Mouse (Mus musculus): ENCODE measurements around the gene Kctd10. TPM values are rescaled to one million over a fixed set of nuclear protein-coding genes. Genes with fewer than 3 reads are reported as not detected.

Gene Kctd10
- 84.0 and 86.7 TPM in 2 replicates for polyA plus RNA-seq (2016; fragmentation: Nextera tagmentation; extraction: Ambion mirVana)

DNA sequence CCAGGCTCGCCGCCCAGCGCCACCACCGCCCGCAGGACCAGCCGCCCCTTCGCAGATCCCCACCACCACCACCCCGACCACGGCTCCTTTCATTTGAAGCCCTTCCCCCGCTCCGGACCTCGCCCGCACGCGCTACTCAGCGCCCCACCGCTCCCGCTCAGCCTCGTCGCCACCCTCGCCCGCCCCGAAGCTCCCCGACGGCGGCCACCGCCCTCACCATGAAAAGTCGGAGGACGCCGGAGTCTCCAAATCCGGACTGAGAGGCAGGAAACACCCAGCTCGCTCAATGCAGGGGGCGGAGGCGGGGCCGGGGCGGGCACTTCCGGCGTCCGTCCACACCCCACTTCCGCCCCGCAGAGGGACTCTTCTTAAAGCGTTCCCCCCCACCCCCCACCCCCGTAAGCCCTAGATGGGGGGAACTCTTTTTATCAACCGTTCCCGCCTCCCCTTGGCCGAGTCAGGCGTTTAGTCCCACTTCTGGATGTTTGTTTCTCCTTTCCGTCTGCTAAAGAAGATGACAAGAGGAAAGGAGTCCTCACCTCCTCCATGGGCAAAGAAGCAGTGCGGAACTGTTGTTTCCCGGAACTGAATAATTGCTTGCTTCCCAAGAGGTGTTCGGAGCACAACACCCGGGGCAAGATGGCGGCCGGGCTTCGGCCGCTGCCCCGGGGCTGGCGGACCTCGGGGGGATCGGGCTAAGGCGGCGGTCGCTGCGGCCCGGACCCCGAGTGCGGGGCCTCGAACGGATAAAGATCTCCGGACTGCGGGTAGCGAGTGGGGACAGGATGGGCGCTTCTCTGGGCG lies at the start of gene Kctd10, which contains the start of gene Ube3b:
Gene Kctd10, minus strand, starts transcription at position 300 of the 804 bp plus-strand sequence.
Gene Ube3b, plus strand, starts transcription at position 399 of the 804 bp plus-strand sequence.
- peak; percentile 91 for ATAC-seq (ENCODE audit: insufficient number of reproducible peaks, insufficient read depth, low FRiP score, low TSS enrichment, low read depth)
- WGBS = under 1% methylated on average over 74 of the region's 74 CpGs
- H3K27ac ChIP-seq = peak within 1 kb of the TSS; percentile 85

DNA sequence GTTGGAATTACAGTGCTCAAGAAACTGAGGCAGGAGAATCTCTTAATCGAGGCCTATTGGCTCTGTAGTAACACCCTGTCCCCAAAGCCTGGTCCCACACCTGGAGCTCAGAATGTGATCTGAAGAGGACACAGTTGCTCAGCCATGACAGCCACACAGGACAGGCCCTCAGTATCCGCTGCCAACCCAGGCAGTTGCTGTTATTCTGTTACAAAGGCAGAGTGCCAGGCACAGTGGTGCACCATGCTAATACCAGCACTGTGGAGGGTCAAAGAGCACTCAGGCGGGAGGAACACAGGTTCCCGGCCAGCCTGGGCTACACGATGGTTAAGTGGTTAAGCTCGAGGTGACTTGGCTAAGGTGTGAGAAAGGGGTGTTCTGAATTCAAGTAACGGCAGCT lies 49.5 kb upstream of the Kctd10 start:
- Histone ChIP-seq H3K4me3 (replicated peaks) (no peak overlapping the region), H3K36me3 (peaks cover 9% of the 10 kb centered on the region), H3K27ac (no peak overlapping the region), H3K9ac (replicated peaks) (no peak overlapping the region), H3K27me3 (no peaks in the 10 kb centered on the region), H3K4me2 (no peak overlapping the region), H3K4me1 (replicated peaks) (peaks cover 10% of the 10 kb centered on the region; the same call in 1 of the 2 replicates), H3K9me3 (no peaks in the 10 kb centered on the region)
- no peak for ATAC-seq (ENCODE audit: insufficient number of reproducible peaks, insufficient read depth, low FRiP score, low TSS enrichment, low read depth)
- WGBS = 84% methylated on average over 7 of the region's 7 CpGs

More for the DNA sequence above, at the start of gene Kctd10, which contains the start of gene Ube3b:
- Histone ChIP-seq H3K27me3 (no peaks in the 10 kb centered on the region), H3K4me2 (peak within 1 kb of the TSS; percentile 74), H3K36me3 (peaks cover 31% of the 10 kb centered on the region), H3K9ac (replicated peaks) (peak within 1 kb of the TSS; percentile 92), H3K4me1 (replicated peaks) (peaks cover 41% of the 10 kb centered on the region), H3K4me3 (replicated peaks) (peak within 1 kb of the TSS; percentile 82), H3K9me3 (no peaks in the 10 kb centered on the region)

DNA sequence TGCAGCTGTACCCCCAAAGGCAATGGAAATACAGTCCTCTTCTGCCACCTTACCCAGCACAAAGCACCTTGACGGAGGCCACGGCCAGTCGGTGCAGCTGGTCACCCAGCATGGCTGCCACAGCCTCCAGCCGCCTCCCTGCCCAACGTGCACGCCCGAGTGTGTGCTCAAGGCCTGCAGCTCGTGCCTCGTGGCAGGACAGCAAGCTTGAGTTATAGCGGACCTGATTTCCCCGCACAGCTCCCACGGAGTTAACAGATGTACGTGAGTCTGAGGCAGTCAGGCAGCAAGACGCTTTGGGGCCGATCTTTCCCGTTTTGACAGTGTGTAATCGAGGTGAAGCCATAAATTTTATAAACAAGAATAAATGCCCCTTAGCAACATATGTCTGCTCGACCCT lies 48.3 kb upstream of the Kctd10 start:
- WGBS = 50% methylated on average over 18 of the region's 18 CpGs

DNA sequence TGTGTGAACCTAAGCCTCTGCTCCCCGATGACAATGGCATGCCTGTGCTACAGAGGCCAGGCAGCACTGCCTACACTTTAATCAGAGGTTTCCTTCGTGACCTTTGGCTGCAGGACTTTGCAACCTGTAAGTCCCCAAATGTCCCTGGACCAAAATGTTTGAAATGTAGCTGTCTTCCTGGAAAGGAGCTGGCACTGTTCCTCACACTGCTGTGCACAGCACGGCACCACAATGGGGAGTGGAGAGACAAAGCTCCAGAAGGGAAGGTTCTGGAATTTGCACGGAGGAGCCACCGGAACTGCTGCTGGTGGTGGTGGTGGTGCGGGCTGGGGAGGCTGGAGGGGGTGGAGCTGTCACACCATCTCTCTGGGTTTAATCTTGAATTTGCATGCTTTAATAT lies 46.4 kb upstream of the Kctd10 start:
- no peaks in the 10 kb centered on the region for H3K27me3 ChIP-seq
- no peak overlapping the region for H3K27ac ChIP-seq
- peaks cover 10% of the 10 kb centered on the region; the same call in 1 of the 2 replicates for H3K4me1 ChIP-seq (replicated peaks)
- no peak overlapping the region for H3K4me2 ChIP-seq
- no peak overlapping the region for H3K9ac ChIP-seq (replicated peaks)
- no peaks in the 10 kb centered on the region; the same call in 1 of the 2 replicates for H3K36me3 ChIP-seq
- 76% methylated on average over 6 of the region's 6 CpGs for WGBS
- ATAC-seq (ENCODE audit: insufficient number of reproducible peaks, insufficient read depth, low FRiP score, low TSS enrichment, low read depth) = no peak
- no peaks in the 10 kb centered on the region for H3K9me3 ChIP-seq
- H3K4me3 ChIP-seq (replicated peaks) = no peak overlapping the region

More for the DNA sequence above, 48.3 kb upstream of the Kctd10 start:
- ATAC-seq (ENCODE audit: insufficient number of reproducible peaks, insufficient read depth, low FRiP score, low TSS enrichment, low read depth) = no peak
- peaks cover 10% of the 10 kb centered on the region; the same call in 1 of the 2 replicates for H3K4me1 ChIP-seq (replicated peaks)
- H3K27me3 ChIP-seq = no peaks in the 10 kb centered on the region
- no peaks in the 10 kb centered on the region; the same call in 1 of the 2 replicates for H3K36me3 ChIP-seq
- H3K9ac ChIP-seq (replicated peaks) = no peak overlapping the region
- no peak overlapping the region for H3K4me3 ChIP-seq (replicated peaks)
- H3K4me2 ChIP-seq = no peak overlapping the region
- H3K27ac ChIP-seq = no peak overlapping the region
- no peaks in the 10 kb centered on the region for H3K9me3 ChIP-seq

DNA sequence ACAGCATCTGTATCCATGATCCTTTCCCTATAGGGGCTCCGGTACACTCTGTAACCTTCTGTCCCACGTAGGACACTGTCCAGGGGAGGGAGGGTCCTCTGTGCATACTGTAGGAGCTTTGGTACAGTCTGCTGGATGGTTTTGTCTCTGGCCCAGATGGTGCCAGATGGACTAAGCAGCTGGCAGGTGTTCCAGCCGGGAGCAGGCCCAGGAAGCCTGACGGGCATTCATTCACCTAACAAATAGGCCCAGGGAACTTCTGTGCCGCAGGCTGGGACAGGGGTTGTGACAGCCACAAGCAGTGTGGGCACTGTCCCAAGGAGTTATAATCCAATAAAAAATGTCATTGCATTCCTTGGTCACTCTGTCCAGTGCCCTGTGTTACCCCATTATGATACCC lies 43.7 kb upstream of the Kctd10 start:
- H3K4me3 ChIP-seq (replicated peaks) = no peak overlapping the region
- no peaks in the 10 kb centered on the region for H3K9me3 ChIP-seq
- H3K27me3 ChIP-seq = no peaks in the 10 kb centered on the region
- no peak for ATAC-seq (ENCODE audit: insufficient number of reproducible peaks, insufficient read depth, low FRiP score, low TSS enrichment, low read depth)
- 86% methylated on average over 5 of the region's 5 CpGs for WGBS
- H3K4me1 ChIP-seq (replicated peaks) = peaks cover 5% of the 10 kb centered on the region; the same call in 1 of the 2 replicates
- no peak overlapping the region for H3K27ac ChIP-seq
- peaks cover 24% of the 10 kb centered on the region for H3K36me3 ChIP-seq
- H3K4me2 ChIP-seq = no peak overlapping the region
- no peak overlapping the region for H3K9ac ChIP-seq (replicated peaks)

DNA sequence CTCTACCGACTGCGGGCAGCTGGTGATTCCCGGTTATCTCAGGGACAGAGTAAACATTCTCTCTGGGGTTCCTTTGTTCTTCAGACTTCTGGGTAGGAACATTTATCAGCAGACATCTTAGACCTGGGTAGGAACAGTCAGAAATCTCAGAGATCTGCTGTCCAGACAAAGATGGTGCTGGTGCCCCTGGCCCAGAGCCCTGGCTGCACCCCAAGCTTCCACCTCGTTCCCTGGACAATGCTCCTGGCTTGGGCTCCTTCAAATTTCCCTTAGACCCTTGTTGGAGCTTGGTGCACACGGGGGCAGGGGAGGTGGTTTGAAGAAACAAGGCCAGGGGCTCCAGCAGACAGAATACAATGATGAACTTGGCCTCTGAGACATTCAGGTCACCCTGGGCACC lies 42.3 kb upstream of the Kctd10 start:
- H3K4me1 ChIP-seq (replicated peaks) = no peaks in the 10 kb centered on the region
- no peak overlapping the region for H3K4me2 ChIP-seq
- peaks cover 37% of the 10 kb centered on the region for H3K36me3 ChIP-seq
- H3K9me3 ChIP-seq = no peaks in the 10 kb centered on the region
- H3K4me3 ChIP-seq (replicated peaks) = no peak overlapping the region
- WGBS = 42% methylated on average over 5 of the region's 5 CpGs
- ATAC-seq (ENCODE audit: insufficient number of reproducible peaks, insufficient read depth, low FRiP score, low TSS enrichment, low read depth) = no peak
- no peak overlapping the region for H3K9ac ChIP-seq (replicated peaks)
- no peaks in the 10 kb centered on the region for H3K27me3 ChIP-seq
- 0 out of 2 replicates have a peak overlapping the region, but pooled peaks have one; percentile 1 for H3K27ac ChIP-seq

DNA sequence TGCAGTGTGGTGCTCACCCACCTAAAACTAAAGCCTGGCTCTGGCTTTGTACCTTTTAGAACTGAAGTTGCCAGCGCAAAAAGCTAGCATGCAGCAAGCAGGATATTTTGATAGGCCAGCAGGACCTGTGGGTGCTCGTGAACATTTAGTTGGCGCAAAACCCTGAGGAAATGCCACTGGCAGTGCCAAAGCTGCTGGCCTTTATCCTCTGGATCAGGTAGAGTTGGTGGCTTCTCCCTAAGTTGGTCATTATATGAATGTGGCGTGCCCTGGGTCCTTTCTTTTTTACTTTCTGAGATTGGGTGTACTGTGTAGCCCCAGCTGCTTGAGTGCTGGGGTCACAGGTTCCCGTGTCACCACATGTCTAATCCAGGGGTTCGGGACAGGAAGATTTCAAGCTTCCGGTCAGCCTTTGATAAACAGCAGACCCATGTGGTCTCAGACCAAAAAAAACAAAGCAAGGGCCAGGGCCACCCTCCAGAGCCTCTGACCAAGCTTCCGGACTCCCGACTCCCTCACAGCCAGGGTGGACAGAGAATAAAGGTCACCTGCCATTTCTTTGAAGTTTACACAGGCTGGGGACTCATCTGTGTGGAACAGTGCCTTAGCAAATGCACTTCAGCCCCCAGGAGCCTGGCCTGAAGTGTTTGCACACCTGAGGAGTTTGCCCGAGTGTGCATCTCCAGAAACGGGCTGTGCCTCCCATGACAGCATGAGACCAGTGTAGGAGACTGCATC lies 41.4 kb upstream of the Kctd10 start:
- no peak overlapping the region for H3K27ac ChIP-seq
- ATAC-seq (ENCODE audit: insufficient number of reproducible peaks, insufficient read depth, low FRiP score, low TSS enrichment, low read depth) = no peak
- 79% methylated on average over 11 of the region's 11 CpGs for WGBS
- H3K4me3 ChIP-seq (replicated peaks) = no peak overlapping the region
- no peak overlapping the region for H3K9ac ChIP-seq (replicated peaks)
- H3K9me3 ChIP-seq = no peaks in the 10 kb centered on the region
- H3K4me1 ChIP-seq (replicated peaks) = no peaks in the 10 kb centered on the region
- no peak overlapping the region for H3K4me2 ChIP-seq
- no peaks in the 10 kb centered on the region for H3K27me3 ChIP-seq
- H3K36me3 ChIP-seq = peaks cover 46% of the 10 kb centered on the region

DNA sequence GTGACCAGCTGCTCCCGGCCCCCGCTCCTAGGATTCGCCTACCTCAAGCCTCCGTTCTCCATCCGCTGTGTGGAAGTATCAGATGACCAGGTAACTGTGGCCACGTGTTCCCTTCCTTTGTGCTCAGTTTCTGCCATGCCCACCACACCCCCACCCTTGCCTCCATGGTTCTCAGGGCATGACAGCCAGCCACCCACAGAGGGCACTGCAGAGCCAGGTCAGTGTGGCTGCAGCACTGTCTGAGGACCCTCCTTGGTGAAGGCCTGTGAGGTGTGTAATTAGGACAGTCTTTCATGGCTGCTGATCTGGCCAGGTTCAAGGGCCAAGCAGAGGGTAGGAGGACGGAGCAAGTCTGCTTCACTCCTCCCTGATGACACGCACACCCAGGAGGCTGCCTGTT lies 38.2 kb upstream of the Kctd10 start:
- H3K27me3 ChIP-seq = no peaks in the 10 kb centered on the region
- no peak overlapping the region for H3K27ac ChIP-seq
- H3K36me3 ChIP-seq = peaks cover 78% of the 10 kb centered on the region
- WGBS = 84% methylated on average over 8 of the region's 8 CpGs
- H3K4me1 ChIP-seq (replicated peaks) = no peaks in the 10 kb centered on the region
- H3K4me2 ChIP-seq = no peak overlapping the region
- ATAC-seq (ENCODE audit: insufficient number of reproducible peaks, insufficient read depth, low FRiP score, low TSS enrichment, low read depth) = no peak
- H3K4me3 ChIP-seq (replicated peaks) = no peak overlapping the region
- H3K9ac ChIP-seq (replicated peaks) = no peak overlapping the region
- no peaks in the 10 kb centered on the region for H3K9me3 ChIP-seq

DNA sequence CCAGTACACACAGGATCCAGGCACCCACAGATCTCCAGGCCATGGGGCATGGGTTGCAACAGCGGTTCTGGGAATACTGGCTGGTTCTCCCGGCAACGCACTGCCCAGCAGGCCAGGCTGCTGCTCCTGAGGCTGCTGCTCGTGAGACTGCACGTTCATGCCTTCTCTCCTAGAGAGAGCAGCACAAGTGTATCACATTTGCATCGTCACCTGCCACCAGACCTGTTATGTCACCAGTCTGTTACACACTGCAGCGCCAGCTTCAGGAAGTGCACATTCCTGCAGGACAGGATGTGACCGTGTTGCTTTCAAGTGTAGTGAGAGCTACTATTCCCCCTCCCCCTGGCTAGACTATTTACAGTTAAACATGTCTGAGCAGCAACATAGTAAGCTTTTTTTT lies 36.5 kb upstream of the Kctd10 start:
- Histone ChIP-seq H3K9ac (replicated peaks) (no peak overlapping the region), H3K27ac (no peak overlapping the region), H3K4me2 (no peak overlapping the region), H3K27me3 (no peaks in the 10 kb centered on the region), H3K36me3 (peaks cover 95% of the 10 kb centered on the region), H3K4me3 (replicated peaks) (no peak overlapping the region), H3K4me1 (replicated peaks) (no peaks in the 10 kb centered on the region), H3K9me3 (no peaks in the 10 kb centered on the region)
- ATAC-seq (ENCODE audit: insufficient number of reproducible peaks, insufficient read depth, low FRiP score, low TSS enrichment, low read depth) = no peak
- 87% methylated on average over 8 of the region's 8 CpGs for WGBS

DNA sequence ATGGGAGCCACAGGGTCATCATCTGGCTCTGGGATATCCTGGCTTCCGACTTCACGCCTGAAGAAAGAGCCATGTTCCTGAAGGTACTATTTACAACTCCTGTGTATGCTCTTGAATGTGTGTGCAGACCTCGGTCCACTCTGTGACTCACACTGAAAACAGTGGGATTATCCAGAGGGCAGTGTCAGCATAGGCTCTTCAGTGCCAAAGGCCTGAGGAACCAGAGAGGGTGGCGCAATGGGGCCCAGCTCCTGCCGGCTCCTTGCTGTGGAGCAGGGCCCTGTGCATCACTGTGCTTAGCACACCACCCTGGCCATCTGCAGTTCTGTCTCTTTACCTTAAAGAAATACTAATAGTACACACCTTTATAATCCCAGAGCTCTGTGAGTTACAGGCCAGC lies 35.3 kb upstream of the Kctd10 start:
- ATAC-seq (ENCODE audit: insufficient number of reproducible peaks, insufficient read depth, low FRiP score, low TSS enrichment, low read depth) = no peak

DNA sequence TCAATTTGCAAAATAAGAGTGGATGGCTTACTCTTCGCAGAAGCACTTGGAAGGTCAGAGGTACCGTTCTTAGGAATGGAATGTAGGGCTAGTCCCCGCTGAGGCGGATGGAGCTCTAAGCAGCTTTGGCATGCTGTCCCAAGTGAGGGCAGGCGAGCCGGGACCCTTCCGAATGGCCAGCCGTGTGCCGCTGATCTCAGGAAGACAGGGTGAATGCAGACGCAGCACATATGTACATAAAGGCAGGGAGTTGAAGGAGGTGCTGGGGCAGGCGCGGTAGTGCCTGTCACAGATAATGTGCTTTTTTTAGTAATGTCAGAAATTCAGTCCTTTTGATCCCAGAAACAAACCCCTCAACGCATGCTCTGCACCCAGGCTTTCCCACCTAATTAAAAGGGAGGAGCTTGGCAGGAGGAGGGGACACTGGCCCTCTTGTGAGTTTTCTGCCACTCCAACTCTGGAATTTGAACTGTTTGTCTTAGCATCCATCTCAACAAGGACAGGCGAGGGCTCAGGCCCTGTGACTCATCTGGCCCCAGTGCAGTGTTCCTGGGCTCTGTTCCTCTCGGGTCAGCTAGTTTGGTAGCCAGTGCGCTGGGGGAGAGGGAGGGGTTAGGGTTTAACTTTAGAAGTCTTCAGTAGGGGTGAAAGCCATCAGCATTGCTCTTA lies 32.9 kb upstream of the Kctd10 start:
- Histone ChIP-seq H3K4me1 (replicated peaks) (no peaks in the 10 kb centered on the region), H3K36me3 (peaks cover 100% of the 10 kb centered on the region), H3K4me3 (replicated peaks) (no peak overlapping the region), H3K27ac (no peak overlapping the region), H3K4me2 (no peak overlapping the region), H3K9me3 (no peaks in the 10 kb centered on the region), H3K9ac (replicated peaks) (no peak overlapping the region), H3K27me3 (no peaks in the 10 kb centered on the region)
- WGBS = 76% methylated on average over 16 of the region's 16 CpGs
- no peak for ATAC-seq (ENCODE audit: insufficient number of reproducible peaks, insufficient read depth, low FRiP score, low TSS enrichment, low read depth)

More for the DNA sequence above, 35.3 kb upstream of the Kctd10 start:
- H3K4me3 ChIP-seq (replicated peaks) = no peak overlapping the region
- peaks cover 100% of the 10 kb centered on the region for H3K36me3 ChIP-seq
- no peak overlapping the region for H3K4me2 ChIP-seq
- no peak overlapping the region for H3K27ac ChIP-seq
- no peaks in the 10 kb centered on the region for H3K4me1 ChIP-seq (replicated peaks)
- no peaks in the 10 kb centered on the region for H3K9me3 ChIP-seq
- no peaks in the 10 kb centered on the region for H3K27me3 ChIP-seq
- 97% methylated on average over 5 of the region's 5 CpGs for WGBS
- no peak overlapping the region for H3K9ac ChIP-seq (replicated peaks)

All from limb, embryonic 12.5 days (tissue).